Mouse (Mus musculus) liver, adult (tissue): ENCODE measurements around the gene Slc22a17.

Experiments used
- GATA4 ChIP-seq: IDR thresholded peaks from 2 replicates; pipeline ENCODE4 v1.6.1; 2014; ENCODE audit warnings: mild to moderate bottlenecking, low read length; ENCODE audit not compliant: insufficient replicate concordance

Slc22a17 gene

GRCm38 (mm10) chr14:54925349-54926342, 12.7 kb upstream of the Slc22a17 start, which contains the start of gene Efs:
Efs (minus strand) TSS chr14:54926126.
- no peak for TF ChIP-seq GATA4

GRCm38 (mm10) chr14:54924641-54925348, 11.9 kb upstream of the Slc22a17 start:
- no peak for TF ChIP-seq GATA4

- TF ChIP-seq GATA4 = no peak
These were observed 7.2 kb upstream of the Slc22a17 start for GRCm38 (mm10) chr14:54920076-54920685.

- TF ChIP-seq GATA4 = no peak
These were observed 411 bp upstream of the Slc22a17 start for GRCm38 (mm10) chr14:54913343-54913742.

- no peak for TF ChIP-seq GATA4
These were observed 652 bp downstream of the Slc22a17 start for GRCm38 (mm10) chr14:54912109-54912850.

GRCm38 (mm10) chr14:54908682-54909081, 4.2 kb downstream of the Slc22a17 start:
- no peak for TF ChIP-seq GATA4

- no peak for TF ChIP-seq GATA4
These were observed 9.3 kb downstream of the Slc22a17 start for GRCm38 (mm10) chr14:54903641-54904040.

DNA sequence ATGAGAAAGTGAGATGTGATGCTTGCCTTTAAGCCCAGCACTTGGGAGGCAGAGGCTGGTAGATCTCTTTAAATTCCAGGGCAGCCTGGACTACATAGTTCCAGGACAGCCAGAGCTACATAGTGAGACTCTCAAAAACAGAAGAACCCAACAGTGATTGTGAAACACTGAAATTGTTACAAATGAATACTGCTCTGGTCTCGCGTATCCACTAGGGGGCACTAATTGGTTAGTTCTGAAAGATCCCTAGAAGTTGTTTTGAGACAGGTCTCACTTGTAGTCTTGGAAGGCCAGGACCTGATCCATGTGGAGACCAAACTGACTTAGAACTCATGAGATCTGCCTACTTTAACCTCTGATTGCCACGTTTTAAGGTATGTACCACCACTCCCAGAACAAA, 12.5 kb downstream of the Slc22a17 start:
- TF ChIP-seq GATA4 = no peak

DNA sequence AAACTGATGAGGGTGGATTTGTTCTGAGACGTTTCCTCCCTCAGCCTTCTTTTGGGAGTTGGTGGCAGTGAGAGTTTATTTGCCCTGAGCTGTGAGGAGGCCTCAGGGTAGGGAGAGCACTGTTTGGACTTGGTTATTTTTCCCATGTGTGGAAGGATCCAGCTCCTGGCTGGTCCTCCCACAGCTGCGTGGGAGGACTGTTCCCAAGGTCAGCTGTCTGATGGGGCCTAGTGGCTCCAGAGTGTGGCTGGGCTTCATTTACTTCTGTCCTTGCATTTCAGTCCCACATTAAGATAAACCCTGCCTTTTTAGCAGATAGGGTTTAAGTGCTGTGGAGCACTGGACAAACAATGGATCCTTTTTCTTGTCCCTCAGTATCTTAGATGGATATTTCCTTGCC, 15.5 kb downstream of the Slc22a17 start:
- no peak for TF ChIP-seq GATA4

DNA sequence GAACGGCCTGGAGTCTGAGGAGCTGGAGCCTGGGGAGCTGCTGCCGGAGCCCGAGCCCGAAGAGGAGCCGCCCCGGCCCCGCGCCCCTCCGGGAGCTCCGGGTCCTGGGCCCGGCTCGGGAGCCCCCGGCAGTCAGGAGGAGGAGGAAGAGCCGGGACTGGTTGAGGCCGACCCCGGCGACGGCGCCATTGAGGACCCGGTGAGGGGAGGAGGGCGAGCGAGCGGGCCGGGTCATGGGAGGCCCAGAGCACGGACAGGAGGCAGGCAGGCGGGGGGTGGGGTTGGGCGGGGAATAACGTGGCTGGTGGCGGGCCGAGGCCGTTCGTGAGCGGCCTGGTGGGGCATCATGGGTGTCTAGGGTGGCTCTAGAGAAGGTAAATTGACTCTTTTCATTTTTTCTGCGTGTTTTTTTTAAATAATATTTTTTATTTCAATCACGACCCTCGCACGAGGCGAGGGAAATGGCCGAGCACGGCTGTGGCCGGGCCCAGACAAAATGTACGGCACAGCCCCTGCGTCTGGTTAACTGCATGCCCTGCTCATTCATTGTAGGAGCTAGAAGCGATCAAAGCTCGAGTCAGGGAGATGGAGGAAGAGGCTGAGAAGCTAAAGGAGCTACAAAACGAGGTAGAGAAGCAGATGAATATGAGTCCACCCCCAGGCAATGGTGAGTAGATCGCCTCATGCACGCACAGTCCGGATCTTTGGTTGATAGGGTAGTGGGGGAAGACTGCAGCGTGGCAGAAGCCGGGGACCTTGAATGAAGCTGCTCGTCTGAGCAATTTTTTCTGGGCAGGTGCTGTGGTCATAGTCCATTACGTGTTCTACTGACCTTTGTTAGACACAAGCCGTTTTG, 18.4 kb downstream of the Slc22a17 start:
- no peak for TF ChIP-seq GATA4

- no peak; the same call in 1 of the 2 replicates for TF ChIP-seq GATA4
These were observed 19.2 kb downstream of the Slc22a17 start for GRCm38 (mm10) chr14:54893651-54894181.

- no peak for TF ChIP-seq GATA4
These were observed 20.7 kb downstream of the Slc22a17 start, which contains the start of gene Pabpn1 for GRCm38 (mm10) chr14:54892200-54892599. Pabpn1 (plus strand) TSS chr14:54892500.

DNA sequence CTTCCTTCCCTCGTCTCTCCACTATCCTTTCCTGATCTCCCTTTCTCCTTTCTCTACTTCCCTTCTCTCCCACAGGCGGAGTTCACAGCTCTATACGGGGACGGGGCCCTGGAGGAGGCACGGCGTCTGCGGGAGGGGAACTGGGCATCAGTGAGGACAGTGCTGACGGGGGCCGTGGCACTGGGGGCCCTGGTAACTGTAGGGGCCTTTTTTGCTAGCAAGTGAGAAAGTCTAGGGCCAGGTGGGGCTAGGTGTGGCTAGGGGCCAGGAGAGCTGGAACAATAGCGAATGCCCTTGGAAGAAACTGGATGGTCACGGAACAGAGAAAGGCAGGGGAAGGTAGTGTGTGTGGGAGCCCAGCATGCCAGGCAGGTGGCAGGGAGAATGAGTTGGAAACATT, 27.6 kb downstream of the Slc22a17 start:
- no peak for TF ChIP-seq GATA4
